Mouse (Mus musculus): ENCODE results near the gene 2410015M20Rik.
"Not testable (repeated sequence)": the region's sequence is repeated elsewhere in the genome, so short reads cannot be mapped to it uniquely, and the experiment has no call there.

The 2410015M20Rik gene

DNA sequence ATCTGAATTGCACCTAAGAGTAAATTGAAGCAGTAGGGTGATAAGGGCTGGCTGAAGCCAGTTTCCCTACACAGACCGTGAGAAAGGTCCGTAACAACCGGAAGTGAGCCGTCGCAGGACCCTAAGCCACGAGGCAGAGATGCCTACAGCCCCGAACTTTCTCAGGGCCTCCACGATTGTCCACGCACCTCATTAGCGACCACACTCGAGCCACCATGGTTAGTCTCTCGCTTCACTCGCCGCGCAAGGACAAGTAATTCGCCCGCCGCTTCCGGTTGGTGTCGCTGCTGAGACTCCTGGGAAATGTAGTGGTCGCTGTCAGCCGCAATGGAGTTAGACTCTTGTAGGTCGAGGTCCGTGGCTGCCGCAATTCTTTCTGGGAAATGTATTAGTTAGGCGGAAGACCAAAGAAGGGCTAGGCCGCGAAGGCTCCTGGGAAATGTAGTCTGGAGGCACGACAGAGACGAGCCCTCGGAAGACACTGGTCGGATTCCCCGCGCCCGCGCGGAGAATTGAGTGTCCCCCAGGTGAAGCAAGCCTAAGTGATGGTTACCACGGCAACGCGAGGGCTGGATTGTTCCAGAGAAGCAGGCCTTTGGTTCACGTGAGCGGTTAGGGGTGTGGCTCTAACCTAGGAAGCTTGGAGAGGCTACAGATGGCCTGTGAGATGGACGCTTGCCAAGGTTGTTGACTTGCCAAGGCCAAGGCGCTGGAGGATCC is at the start of gene 2410015M20Rik:
Gene 2410015M20Rik, minus strand, starts transcription at position 320 of the 720 bp plus-strand sequence.
- DNase-seq (ENCODE audit: low spot score): peak; percentile 98

DNA sequence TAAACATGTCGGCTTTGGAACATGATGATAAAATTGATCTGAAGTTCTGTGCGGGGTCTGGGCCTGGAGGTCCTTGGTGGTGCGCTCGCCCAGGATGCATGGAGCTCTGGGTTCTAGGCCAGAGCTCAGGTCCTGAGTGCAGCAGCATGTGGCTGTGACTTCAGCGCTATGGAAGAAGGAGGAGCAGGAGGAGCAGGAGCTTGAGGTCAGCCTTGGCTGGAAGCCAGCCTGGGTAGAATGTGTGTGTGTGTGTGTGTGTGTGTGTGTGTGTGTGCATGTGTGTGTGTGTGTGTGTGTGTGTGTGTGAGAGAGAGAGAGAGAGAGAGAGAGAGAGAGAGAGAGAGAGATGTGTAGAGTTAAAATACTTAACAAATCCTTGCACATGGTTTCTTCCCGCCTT is 46.6 kb upstream of the 2410015M20Rik start:
- DNase-seq (ENCODE audit: low spot score): no peak

DNA sequence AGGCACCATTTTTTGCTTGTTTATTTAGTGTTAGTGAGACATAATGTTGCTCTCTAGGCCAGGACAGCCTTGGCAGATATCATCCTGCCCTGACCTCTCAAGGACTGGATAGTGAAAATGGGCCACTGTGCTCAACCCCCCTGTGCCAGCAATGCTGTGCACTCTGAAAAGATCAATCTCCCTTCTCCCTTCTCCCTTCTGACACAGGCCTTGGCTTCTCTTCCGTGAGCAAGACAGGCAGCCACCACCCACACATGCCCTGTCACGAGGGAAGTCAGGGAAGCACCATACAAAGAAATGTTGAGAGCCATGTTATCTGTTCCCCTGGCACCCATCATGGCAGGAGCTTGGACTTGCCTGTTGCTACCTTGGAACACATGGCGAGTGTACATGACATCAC is 45.7 kb upstream of the 2410015M20Rik start:
- DNase-seq (ENCODE audit: low spot score): no peak

DNA sequence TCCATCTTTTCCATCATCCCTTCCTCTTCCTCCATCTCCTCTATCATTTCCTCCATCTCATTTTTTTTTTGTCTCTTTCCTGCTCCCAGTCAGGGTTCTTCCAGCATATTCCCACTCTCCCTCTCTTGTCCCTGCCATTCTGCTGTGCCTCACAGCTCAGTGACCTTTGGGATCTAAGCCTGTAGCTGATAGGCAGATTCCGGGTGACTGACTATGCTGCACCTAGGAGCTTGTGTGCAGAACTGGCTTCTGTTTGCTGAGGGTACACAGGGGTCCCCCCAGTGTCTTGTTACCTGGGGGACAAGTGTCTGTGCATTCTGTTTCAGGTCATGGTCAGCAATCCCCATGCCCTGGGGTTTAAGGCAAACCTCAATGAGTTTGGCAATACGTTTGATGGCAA is 45.2 kb upstream of the 2410015M20Rik start:
- no peak for DNase-seq (ENCODE audit: low spot score)

DNA sequence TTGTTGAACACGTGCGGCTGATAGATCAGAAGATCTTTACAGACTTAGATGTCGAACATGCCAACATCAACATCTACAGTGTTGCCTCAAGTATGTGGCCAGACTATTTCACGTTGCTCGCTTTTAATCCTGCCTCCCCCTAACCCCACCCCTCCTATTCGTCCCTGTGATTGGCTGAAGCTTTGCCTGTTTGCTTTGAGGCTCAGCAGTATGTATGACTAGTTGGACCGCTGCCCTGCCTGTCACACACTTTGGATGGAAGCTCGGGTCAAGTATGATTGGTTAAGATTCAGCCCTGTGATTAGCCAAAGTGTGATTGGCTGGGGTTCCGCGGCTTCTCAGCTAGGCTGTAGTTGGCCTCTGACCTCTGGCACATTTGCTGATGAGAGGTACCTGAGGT is 42.2 kb upstream of the 2410015M20Rik start:
- no peak for DNase-seq (ENCODE audit: low spot score)

DNA sequence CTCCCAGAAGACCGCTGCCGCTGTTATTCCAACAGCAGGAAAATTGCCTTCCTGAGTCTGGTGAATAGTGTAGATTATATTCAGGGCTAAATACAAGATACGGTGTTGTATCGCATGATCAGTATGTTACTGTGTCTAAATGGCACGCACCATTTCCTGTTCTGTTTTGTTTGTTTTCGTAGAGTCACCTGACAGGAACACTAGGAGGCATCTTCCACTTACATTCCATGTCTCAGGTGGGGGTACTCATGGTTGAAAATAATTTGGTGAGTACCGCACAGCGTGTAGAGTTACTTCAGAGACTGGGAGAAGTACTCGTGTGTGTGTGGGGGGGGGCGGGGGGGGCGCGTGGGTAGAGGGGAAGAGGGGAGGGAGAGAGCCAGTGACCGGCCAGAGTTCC is 38.0 kb upstream of the 2410015M20Rik start:
- DNase-seq (ENCODE audit: low spot score): no peak

DNA sequence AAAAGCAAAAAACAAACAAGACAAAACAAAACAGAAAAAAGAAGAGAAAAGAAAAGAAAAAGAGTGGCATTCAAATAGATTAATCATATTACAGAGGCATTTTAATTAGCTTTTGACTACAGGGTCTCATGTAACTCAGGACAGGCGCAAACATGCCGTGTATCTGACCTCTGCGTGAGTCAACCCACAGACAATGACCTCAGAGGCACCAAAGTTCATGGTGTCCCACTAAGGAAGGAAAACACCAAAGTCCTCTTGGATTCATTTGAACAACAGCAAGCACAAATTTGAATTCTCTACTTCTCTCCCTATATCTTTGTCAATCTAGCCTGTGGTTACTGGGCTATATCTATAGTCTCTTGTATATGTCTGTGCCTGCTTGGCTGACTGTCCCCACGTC is 33.7 kb upstream of the 2410015M20Rik start:
- DNase-seq (ENCODE audit: low spot score): no peak

DNA sequence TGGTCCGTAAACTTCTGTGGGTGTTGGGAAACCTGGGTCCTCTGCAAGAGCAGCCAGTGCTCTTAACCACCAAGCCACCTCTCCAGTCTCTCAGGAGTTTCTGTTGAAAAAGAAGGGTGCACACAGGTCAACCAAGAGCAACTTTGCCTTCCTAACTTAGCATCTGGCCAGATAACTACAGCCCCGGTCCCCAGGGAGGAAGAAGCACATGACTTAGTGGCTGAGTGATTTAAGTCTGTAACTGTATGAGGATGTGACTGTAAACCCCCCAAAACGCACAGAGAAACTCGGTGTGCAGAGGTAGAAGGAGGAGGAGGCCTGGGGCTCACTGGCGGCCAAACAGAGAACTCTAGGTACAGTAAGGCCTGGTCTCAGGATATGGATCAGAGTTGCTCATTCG is 24.5 kb upstream of the 2410015M20Rik start:
- DNase-seq (ENCODE audit: low spot score): no peak

DNA sequence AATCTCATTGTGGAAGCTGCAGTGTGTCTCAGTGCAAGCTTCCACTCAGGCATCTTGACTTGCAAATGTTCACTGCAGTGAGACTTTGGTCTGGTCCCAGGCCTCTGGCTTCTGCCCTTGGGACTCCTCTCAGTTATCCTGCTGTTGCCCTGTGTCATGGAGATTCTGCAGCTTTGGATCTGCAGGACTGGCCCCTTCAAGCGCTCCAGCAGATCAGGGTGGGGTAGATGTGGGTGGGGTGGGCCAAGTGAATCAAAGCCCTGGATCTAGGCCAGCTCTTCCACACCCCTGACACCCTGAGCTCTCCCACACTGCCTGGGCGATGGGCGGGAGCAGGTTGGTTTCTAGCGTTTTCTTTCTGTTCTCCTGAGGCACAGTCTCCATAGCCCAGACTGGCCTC is 22.2 kb upstream of the 2410015M20Rik start:
- DNase-seq (ENCODE audit: low spot score): no peak

DNA sequence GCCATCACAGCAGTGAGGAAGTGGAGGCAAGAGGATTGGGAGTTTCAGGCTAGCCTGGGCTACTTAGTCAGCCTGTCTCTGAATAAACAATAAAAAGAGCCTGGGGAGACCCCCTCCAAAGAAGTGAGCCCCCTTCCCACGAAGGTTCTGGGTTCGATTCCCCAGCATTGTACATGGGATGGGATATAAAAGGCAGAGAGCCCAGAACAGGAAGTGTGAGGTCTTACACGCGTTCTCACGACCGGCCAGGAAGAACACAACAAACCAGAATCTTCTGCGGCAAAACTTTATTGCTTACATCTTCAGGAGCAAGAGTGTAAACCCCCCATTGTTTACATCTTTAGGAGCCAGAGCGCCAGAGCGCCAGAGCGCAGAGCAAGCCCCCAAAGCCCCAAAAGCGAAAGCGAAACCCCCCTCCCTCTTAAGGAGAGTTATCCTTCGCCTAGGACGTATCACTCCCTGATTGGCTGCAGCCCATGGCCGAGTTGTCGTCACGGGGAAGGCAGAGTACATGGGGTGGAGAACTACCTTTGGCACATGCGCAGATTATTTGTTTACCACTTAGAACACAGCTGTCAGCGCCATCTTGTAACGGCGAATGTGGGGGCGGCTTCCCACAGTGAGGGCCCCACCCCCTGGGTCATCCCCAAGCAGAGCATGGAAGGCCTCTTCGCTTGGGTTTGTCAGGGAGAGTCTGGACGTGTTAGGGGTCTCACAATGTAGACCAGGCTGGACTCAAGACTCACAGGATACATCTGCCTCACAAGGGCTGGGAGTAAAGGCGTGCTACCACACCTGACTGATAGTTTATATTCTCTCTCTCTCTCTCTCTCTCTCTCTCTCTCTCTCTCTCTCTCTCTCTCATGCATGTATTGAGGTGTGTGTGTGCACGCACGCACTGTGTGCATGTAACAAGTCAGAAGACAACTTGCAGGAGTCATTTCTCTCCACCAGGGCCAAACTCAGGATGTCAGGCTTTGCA is 20.5 kb upstream of the 2410015M20Rik start:
- DNase-seq (ENCODE audit: low spot score): not testable (repeated sequence)

DNA sequence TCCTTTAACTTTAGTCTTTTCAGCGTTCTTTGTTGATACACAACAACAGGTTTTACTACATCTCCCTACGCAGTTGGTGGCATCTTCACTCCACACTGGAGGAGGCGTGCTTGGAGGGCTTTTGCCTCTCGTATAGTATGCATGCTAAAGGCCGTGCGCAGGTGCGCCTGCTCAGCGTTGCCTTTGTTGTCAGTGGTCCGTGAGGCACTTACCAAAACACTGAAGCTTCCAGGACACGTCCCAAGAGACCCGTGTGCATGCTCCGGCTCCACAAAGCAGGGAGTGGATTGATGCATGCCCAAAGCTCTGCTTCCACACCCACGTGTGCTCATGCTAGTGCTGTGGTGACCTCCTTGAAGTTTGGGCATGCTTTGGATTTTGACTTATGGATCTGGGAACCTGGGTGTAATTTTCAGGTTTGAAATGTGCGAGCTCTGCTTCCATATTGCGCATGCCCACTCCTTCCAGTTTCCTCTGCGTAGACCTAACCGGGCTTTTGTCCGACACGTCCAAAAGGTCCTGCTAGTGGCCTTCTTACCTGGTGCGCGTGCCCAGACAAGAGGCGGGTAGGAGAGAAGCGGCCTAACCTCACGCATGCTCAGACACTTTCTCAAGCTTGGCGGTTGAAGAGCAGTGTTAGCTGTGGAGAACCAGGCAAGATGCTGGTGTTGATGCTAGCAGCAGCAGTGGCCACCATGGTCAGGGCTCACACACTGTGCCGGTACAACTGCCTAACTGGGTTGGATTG is 18.1 kb upstream of the 2410015M20Rik start, which contains the start of gene Catsperd:
Gene Catsperd, plus strand, starts transcription at position 614 of the 748 bp plus-strand sequence.
- peak; percentile 31 for DNase-seq (ENCODE audit: low spot score)

DNA sequence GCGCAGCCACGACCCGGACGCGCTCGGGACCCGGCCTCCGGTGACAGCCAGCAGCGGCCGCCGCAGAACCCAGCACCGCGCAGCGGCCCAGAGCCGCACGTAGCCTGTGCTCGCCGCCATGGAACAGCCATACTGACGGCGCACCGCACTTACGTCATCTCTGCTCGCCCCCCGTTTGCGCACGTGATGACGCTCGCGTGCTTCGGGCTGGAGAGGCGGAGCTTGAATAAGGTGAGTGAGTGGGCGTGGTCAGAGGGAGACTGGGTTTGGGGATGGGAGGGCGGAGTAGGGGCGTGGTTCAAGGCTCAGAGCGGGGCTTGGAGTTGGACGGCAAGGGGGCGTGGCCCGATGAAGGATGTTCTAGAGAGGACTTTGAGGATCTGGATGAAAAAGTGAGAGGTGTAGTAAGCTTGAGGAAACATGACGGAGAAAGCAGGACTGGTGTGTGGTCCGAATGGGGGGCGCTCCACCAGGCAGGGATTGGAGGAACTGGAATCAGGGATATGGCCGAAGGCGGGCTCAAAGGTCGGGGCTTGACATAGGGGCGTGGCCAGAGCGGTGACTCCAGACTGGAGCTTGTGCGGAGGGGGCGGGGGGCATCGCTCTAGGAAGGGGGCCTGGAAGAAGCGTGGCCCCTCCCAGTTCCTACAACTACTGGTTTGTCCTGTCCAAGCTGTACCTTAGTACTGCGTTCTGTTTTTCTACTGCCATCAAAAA is 17.3 kb upstream of the 2410015M20Rik start, which contains the start of gene Lonp1:
Gene Lonp1, minus strand, starts transcription at position 134 of the 717 bp plus-strand sequence.
- DNase-seq (ENCODE audit: low spot score): peak; percentile 97

DNA sequence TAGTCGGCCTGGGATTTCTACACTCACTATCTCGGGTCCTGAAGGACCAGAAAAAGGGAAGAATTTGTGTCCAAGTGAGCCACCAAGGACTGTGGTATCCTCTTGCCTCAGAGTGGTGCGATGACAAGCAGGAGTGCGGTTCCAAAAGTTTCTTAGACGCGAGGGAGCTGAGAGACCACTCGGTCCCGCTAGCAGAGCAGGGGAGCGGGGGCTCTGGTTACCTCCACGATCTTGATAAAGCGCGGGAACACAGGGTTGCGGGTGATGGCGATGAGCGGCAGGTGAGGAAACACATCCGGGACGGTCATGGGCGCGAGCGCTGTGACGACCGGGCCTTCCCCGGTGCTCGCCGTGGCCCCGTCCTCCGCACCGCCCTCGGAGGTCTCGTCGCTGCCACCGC is 16.7 kb upstream of the 2410015M20Rik start:
- DNase-seq (ENCODE audit: low spot score): no peak

DNA sequence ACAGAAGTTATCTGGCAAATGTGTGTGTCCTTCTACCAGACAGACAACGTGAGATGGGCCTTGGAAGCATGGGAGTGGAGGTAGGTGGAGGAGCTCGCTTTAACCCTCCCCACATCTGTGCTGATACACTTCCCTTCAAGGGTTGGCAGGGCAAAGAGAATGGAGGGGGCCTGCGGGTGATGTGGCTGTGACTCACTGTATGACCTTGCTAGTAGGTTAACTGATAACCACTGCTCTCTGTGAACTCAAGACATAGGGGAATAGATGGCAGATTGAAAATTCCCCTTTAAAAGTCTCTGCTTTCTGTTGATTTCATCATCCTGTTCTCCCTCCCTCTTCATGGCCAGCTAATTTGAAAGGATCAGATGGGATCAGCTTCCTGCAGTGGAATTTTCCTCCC is 15.9 kb upstream of the 2410015M20Rik start:
- no peak for DNase-seq (ENCODE audit: low spot score)

DNA sequence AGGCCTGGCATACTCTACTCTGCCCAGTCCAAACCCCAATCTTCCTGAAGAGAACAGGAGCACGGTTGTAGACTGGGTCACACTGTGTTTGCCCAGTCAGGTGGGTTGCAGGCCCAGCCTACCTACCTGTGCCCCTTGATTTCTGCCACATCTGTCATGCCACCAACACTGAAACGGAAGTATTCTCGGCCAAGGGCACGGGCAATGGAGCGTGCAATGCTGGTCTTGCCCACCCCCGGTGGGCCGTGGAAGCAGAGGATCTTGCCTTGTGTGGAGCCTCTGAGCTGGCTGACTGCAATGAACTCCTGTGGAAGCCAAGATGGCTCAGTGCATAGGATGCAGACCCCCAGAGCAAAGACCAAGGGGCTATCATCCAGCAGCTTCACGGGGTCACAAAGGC is 8.1 kb upstream of the 2410015M20Rik start:
- DNase-seq (ENCODE audit: low spot score): no peak

DNA sequence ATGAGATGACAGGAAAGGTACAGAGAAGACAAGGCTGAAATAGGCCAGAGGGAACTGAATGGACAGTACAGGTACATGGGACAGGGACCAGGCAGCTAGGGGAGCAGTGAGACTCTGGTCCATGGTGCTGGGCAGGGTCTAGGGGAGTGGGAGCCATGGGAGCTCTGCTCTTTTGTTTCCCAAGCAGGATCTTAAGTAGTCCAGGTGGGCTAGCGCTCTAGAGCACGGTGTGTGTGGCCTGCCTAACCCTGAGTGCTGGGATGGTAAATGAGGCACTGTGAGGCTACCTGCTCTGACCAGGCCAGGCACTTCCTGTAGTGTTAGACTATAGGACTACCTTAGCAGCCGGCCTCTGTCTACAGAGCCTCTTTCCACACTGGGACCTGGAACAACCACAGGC is 7.2 kb upstream of the 2410015M20Rik start:
- DNase-seq (ENCODE audit: low spot score): no peak

DNA sequence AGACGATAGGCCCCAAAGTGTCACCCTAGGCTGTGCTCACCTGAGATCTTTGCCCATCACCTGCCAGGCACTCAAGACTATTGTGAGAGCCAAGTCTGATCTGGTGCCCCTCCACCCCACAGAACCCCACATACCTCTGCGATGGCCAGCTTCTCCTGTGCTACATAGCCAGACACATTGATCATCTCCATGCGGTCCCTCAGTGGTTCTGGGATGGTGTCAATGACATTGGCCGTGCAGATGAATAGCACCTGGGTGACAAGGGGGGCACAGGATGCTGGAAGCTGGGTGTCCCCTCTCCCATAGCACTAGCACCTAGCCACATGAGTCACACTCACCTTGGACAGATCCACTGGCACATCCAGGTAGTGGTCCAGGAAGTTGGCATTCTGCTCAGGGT is 6.2 kb upstream of the 2410015M20Rik start:
- no peak for DNase-seq (ENCODE audit: low spot score)

DNA sequence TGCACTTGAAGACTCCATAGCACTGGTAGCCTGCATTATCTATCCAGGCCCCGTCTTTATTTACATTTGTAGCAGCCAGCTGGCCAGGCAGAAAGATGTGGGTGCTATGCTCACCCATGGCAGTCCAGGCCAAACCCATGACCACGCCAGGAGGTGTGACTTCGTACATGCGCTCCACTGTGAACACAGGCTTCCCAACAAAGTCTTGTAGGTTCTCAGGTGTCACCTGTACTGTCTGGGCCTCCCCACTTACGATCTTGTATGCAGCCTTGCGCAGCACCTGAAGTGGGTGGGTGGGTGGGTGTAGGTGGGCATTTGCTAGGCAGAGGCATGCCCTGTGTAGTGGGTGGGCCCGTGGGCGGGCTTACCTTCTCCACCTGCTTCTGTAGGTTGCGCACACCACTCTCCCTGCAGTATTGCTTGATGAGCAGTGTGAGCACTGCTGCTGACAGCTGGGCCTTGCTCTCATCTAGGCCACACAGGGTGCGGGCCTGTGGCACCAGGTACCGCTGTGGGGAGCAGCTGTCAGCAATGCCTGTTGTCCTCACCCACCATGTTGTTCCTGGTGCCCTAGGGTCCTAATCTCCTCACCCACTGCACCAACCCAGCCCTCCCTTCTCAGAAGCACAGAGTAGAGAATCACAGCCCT is 5.7 kb upstream of the 2410015M20Rik start:
- DNase-seq (ENCODE audit: low spot score): no peak

DNA sequence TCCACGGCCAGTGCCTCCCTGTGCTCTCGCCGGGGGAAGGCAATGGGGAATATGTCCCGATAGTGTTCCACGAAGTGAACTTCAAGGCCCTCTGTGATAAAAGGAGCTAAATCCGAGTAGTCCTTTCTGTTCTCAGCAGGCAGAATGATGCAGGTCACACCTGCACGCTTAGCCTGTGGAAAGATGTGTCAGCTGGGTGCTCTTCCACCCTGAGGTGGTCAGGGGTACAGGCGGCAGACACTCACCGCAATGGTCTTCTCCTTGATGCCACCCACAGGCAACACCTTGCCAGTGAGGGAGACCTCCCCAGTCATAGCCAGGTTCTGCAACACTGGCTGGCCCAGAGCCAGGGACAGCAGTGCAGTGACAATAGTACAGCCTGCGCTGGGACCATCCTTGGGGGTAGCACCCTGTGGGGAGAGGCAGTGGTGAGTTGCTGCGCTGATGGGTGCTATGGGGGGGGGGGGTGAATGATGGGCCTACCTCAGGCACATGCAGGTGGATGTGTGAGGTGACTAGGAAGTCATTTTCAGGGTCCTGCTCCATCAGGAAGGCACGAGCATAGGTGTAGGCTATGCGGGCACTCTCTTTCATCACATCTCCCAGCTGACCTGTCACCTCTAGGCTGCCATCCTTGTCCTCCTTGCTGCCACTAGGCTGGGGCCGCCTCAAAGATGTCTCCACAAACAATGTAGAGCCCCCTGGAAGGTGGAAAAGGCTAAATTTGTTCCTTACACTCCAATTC is 5.0 kb upstream of the 2410015M20Rik start:
- DNase-seq (ENCODE audit: low spot score): no peak

DNA sequence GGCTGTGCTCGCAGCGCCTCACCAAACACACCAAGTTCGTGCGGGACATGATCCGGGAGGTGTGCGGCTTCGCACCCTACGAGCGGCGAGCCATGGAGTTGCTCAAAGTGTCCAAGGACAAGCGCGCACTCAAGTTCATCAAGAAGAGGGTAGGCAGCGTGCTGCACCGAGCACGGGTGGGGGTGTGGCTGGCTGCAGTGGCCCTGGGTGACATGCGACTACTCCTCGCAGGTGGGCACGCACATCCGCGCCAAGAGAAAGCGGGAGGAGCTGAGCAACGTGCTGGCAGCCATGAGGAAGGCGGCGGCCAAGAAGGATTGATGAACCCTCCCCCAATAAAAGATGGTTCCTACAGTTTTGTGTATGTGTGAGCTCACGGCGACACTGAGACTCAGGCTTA is 4.3 kb upstream of the 2410015M20Rik start:
- not testable (repeated sequence) for DNase-seq (ENCODE audit: low spot score)
